Mouse (Mus musculus) left cerebral cortex, adult 2 months (tissue): ENCODE measurements at regions not wholly inside any gene's neighbourhood (a gene's known extent, or its start where the extent isn't known, plus 50 kb on each side); places are given as distances from the start of the nearest gene placed in this dataset.

Source experiments
- DNase-seq, 2 experiments: peaks; one replicate each; pipeline ENCODE4 v3.0.0; 2021 to 2022; ENCODE audit warnings: low spot score in 2 of 2, mixed read lengths in 1 of 2; ENCODE audit errors: extremely low spot score in 1 of 2
- H3K27ac ChIP-seq: fragments of 200-600 bp; 2 replicates; pipeline ENCODE4 v1.8.1; 2022
- H3K4me3 ChIP-seq: fragments of 200-600 bp; 2 replicates; pipeline ENCODE4 v1.8.1; 2022
- CTCF ChIP-seq: fragments of 200-600 bp; IDR thresholded peaks from 2 replicates; pipeline ENCODE4 v1.8.1; 2022; ENCODE audit warnings: antibody characterized with exemption, mild to moderate bottlenecking, moderate library complexity
- intact Hi-C: fragments of 180-260 bp; cut with DNase I; formaldehyde crosslinking; loops from one replicate; pipeline ENCODE4 v1.15.1; 2025

GRCm38 (mm10) chr15:6025543-6025942 is 274.0 kb upstream of the Dab2 start:
- no peak overlapping the region for H3K4me3 ChIP-seq
- DNase-seq: no peak
- TF ChIP-seq CTCF: no peak
- no peak overlapping the region for H3K27ac ChIP-seq
- intact Hi-C loops: no loop called here

- intact Hi-C loops: no loop called here
- no peak for TF ChIP-seq CTCF
- no peak for DNase-seq
Measured at GRCm38 (mm10) chr15:6029214-6029613, 270.4 kb upstream of the Dab2 start.

GRCm38 (mm10) chr15:6030396-6030795 is 269.2 kb upstream of the Dab2 start:
- intact Hi-C loops: no loop called here
- no peak for DNase-seq
- Histone ChIP-seq H3K27ac (no peak overlapping the region), H3K4me3 (no peak overlapping the region)
- TF ChIP-seq CTCF: no peak

More at GRCm38 (mm10) chr15:6029214-6029613, 270.4 kb upstream of the Dab2 start:
- H3K27ac ChIP-seq: no peak overlapping the region
- no peak overlapping the region for H3K4me3 ChIP-seq

GRCm38 (mm10) chr15:6034156-6034555 is 265.4 kb upstream of the Dab2 start:
- no peak overlapping the region for H3K27ac ChIP-seq
- no peak overlapping the region for H3K4me3 ChIP-seq
- TF ChIP-seq CTCF: no peak
- DNase-seq: no peak
- intact Hi-C loops: no loop called here

GRCm38 (mm10) chr15:6044511-6045256 is 254.9 kb upstream of the Dab2 start:
- TF ChIP-seq CTCF: no peak
- Histone ChIP-seq H3K4me3 (no peak overlapping the region), H3K27ac (no peak overlapping the region)
- intact Hi-C loops: no loop called here
- DNase-seq: no peak

- TF ChIP-seq CTCF: no peak
- Histone ChIP-seq H3K27ac (no peak overlapping the region), H3K4me3 (no peak overlapping the region)
- intact Hi-C loops: no loop called here
- DNase-seq: no peak
Measured at GRCm38 (mm10) chr15:6055703-6056102, 243.9 kb upstream of the Dab2 start.

GRCm38 (mm10) chr15:6056887-6057626 is 242.5 kb upstream of the Dab2 start:
- TF ChIP-seq CTCF: no peak
- H3K4me3 ChIP-seq: no peak overlapping the region
- H3K27ac ChIP-seq: no peak overlapping the region
- no peak for DNase-seq
- intact Hi-C loops: no loop called here

GRCm38 (mm10) chr15:6059361-6059760 is 240.2 kb upstream of the Dab2 start:
- no peak for TF ChIP-seq CTCF
- intact Hi-C loops: no loop called here
- Histone ChIP-seq H3K27ac (no peak overlapping the region), H3K4me3 (no peak overlapping the region)
- no peak for DNase-seq

GRCm38 (mm10) chr15:6059790-6060189 is 239.8 kb upstream of the Dab2 start:
- no peak for TF ChIP-seq CTCF
- intact Hi-C loops: no loop called here
- DNase-seq: no peak
- Histone ChIP-seq H3K4me3 (no peak overlapping the region), H3K27ac (no peak overlapping the region)

GRCm38 (mm10) chr15:6060649-6061048 is 238.9 kb upstream of the Dab2 start:
- Histone ChIP-seq H3K27ac (no peak overlapping the region), H3K4me3 (no peak overlapping the region)
- TF ChIP-seq CTCF: no peak
- intact Hi-C loops: no loop called here
- no peak for DNase-seq

GRCm38 (mm10) chr15:6065100-6065499 is 234.5 kb upstream of the Dab2 start:
- intact Hi-C loops: no loop called here
- DNase-seq: no peak
- TF ChIP-seq CTCF: no peak
- Histone ChIP-seq H3K4me3 (no peak overlapping the region), H3K27ac (no peak overlapping the region)

- no peak for TF ChIP-seq CTCF
- intact Hi-C loops: no loop called here
- no peak for DNase-seq
- H3K4me3 ChIP-seq: no peak overlapping the region
- no peak overlapping the region for H3K27ac ChIP-seq
Measured at GRCm38 (mm10) chr15:6067380-6067779, 232.2 kb upstream of the Dab2 start.

GRCm38 (mm10) chr15:6068371-6068770 is 231.2 kb upstream of the Dab2 start:
- H3K27ac ChIP-seq: no peak overlapping the region
- DNase-seq: no peak
- no peak overlapping the region for H3K4me3 ChIP-seq
- no peak for TF ChIP-seq CTCF
- intact Hi-C loops: no loop called here
